Mouse (Mus musculus): ENCODE measurements around the gene Gimap5.
A peak's percentile ranks its signal among the peaks of the same experiment; 100 is the strongest.

The Gimap5 gene

GRCm38 (mm10) chr6:48739780-48740055 is 6.3 kb upstream of the Gimap5 start:
- DNase-seq (ENCODE audit: low spot score) = no peak

GRCm38 (mm10) chr6:48740501-48741169 is 5.4 kb upstream of the Gimap5 start:
- no peak for DNase-seq (ENCODE audit: low spot score)

GRCm38 (mm10) chr6:48741273-48741672 is 4.7 kb upstream of the Gimap5 start:
- no peak for DNase-seq (ENCODE audit: low spot score)

- no peak for DNase-seq (ENCODE audit: low spot score)
These were observed 4.2 kb upstream of the Gimap5 start for GRCm38 (mm10) chr6:48741711-48742206.

- no peak for DNase-seq (ENCODE audit: low spot score)
These were observed 3.3 kb upstream of the Gimap5 start for GRCm38 (mm10) chr6:48742422-48743351.

- no peak for DNase-seq (ENCODE audit: low spot score)
These were observed 507 bp upstream of the Gimap5 start for GRCm38 (mm10) chr6:48745490-48745889.

GRCm38 (mm10) chr6:48747091-48747966 is 1.3 kb downstream of the Gimap5 start:
- no peak for DNase-seq (ENCODE audit: low spot score)

GRCm38 (mm10) chr6:48763567-48764270 is 17.7 kb downstream of the Gimap5 start:
- no peak for DNase-seq (ENCODE audit: low spot score)

- DNase-seq (ENCODE audit: low spot score) = no peak
These were observed 18.5 kb downstream of the Gimap5 start for GRCm38 (mm10) chr6:48764496-48764895.

GRCm38 (mm10) chr6:48768178-48768869 is 22.3 kb downstream of the Gimap5 start:
- DNase-seq (ENCODE audit: low spot score) = no peak

- no peak for DNase-seq (ENCODE audit: low spot score)
These were observed 22.9 kb downstream of the Gimap5 start for GRCm38 (mm10) chr6:48768933-48769332.

GRCm38 (mm10) chr6:48770696-48771095 is 24.7 kb downstream of the Gimap5 start, which contains the start of gene Gimap3:
Gimap3 (minus strand) TSS chr6:48770851.
- no peak for DNase-seq (ENCODE audit: low spot score)

GRCm38 (mm10) chr6:48772030-48772429 is 26.0 kb downstream of the Gimap5 start:
- peak; percentile 38 for DNase-seq (ENCODE audit: low spot score)

- no peak for DNase-seq (ENCODE audit: low spot score)
These were observed 38.4 kb downstream of the Gimap5 start for GRCm38 (mm10) chr6:48784406-48784805.

- DNase-seq (ENCODE audit: low spot score) = no peak
These were observed 39.2 kb downstream of the Gimap5 start for GRCm38 (mm10) chr6:48785189-48785588.

GRCm38 (mm10) chr6:48785601-48786000 is 39.6 kb downstream of the Gimap5 start:
- no peak for DNase-seq (ENCODE audit: low spot score)

- DNase-seq (ENCODE audit: low spot score) = no peak
These were observed 41.9 kb downstream of the Gimap5 start for GRCm38 (mm10) chr6:48787867-48788266.

- no peak for DNase-seq (ENCODE audit: low spot score)
These were observed 55.9 kb downstream of the Gimap5 start for GRCm38 (mm10) chr6:48801897-48802296.

GRCm38 (mm10) chr6:48803406-48804051 is 57.5 kb downstream of the Gimap5 start:
- DNase-seq (ENCODE audit: low spot score) = no peak

All from MN1 (cell line).